Mouse (Mus musculus): ENCODE measurements around the gene Gm609.
"Not testable (repeated sequence)": the region's sequence is repeated elsewhere in the genome, so short reads cannot be mapped to it uniquely, and the experiment has no call there.

The Gm609 gene

GRCm38 (mm10) chr16:45492927-45493326, at the start of gene Gm609:
Gene Gm609, minus strand, starts transcription at chr16:45492969.
- DNase-seq (ENCODE audit: low spot score) = no peak

GRCm38 (mm10) chr16:45542108-45542507, 49.3 kb upstream of the Gm609 start:
- DNase-seq (ENCODE audit: low spot score) = no peak

- not testable (repeated sequence) for DNase-seq (ENCODE audit: low spot score)
These were observed 45.6 kb upstream of the Gm609 start for GRCm38 (mm10) chr16:45538342-45538741.

GRCm38 (mm10) chr16:45535009-45535408, 42.2 kb upstream of the Gm609 start, which contains the start of gene Slc9c1:
Gene Slc9c1, plus strand, starts transcription at chr16:45535309.
- no peak for DNase-seq (ENCODE audit: low spot score)

- no peak for DNase-seq (ENCODE audit: low spot score)
These were observed 39.2 kb upstream of the Gm609 start, which contains the start of gene Gm17783 for GRCm38 (mm10) chr16:45531950-45532349. Gene Gm17783, minus strand, starts transcription at chr16:45532050.

GRCm38 (mm10) chr16:45525551-45525950, 32.8 kb upstream of the Gm609 start:
- DNase-seq (ENCODE audit: low spot score) = no peak

GRCm38 (mm10) chr16:45495326-45495725, 2.6 kb upstream of the Gm609 start:
- no peak for DNase-seq (ENCODE audit: low spot score)

- DNase-seq (ENCODE audit: low spot score) = no peak
These were observed 15.8 kb downstream of the Gm609 start for GRCm38 (mm10) chr16:45476991-45477390.

- not testable (repeated sequence) for DNase-seq (ENCODE audit: low spot score)
These were observed 20.9 kb downstream of the Gm609 start for GRCm38 (mm10) chr16:45471836-45472235.

- no peak for DNase-seq (ENCODE audit: low spot score)
These were observed 38.0 kb downstream of the Gm609 start for GRCm38 (mm10) chr16:45454762-45455161.

GRCm38 (mm10) chr16:45437230-45437739, 55.5 kb downstream of the Gm609 start:
- DNase-seq (ENCODE audit: low spot score) = no peak

- no peak for DNase-seq (ENCODE audit: low spot score)
These were observed 57.2 kb downstream of the Gm609 start for GRCm38 (mm10) chr16:45435591-45435990.

- no peak for DNase-seq (ENCODE audit: low spot score)
These were observed 65.1 kb downstream of the Gm609 start for GRCm38 (mm10) chr16:45427651-45428050.

- no peak for DNase-seq (ENCODE audit: low spot score)
These were observed 79.3 kb downstream of the Gm609 start for GRCm38 (mm10) chr16:45413497-45413896.

- not testable (repeated sequence) for DNase-seq (ENCODE audit: low spot score)
These were observed 83.7 kb downstream of the Gm609 start for GRCm38 (mm10) chr16:45409064-45409446.

- DNase-seq (ENCODE audit: low spot score) = no peak
These were observed 84.2 kb downstream of the Gm609 start, which contains the start of gene Cd200 for GRCm38 (mm10) chr16:45408425-45409063. Gene Cd200, minus strand, starts transcription at chr16:45409053.

- DNase-seq (ENCODE audit: low spot score) = no peak
These were observed 84.9 kb downstream of the Gm609 start for GRCm38 (mm10) chr16:45407645-45408400.

GRCm38 (mm10) chr16:45407091-45407490, 85.7 kb downstream of the Gm609 start:
- DNase-seq (ENCODE audit: low spot score) = no peak

GRCm38 (mm10) chr16:45402951-45403350, 89.8 kb downstream of the Gm609 start:
- no peak for DNase-seq (ENCODE audit: low spot score)

GRCm38 (mm10) chr16:45402036-45402435, 90.7 kb downstream of the Gm609 start:
- no peak for DNase-seq (ENCODE audit: low spot score)

GRCm38 (mm10) chr16:45399947-45400555, 92.7 kb downstream of the Gm609 start:
- no peak for DNase-seq (ENCODE audit: low spot score)

- DNase-seq (ENCODE audit: low spot score) = no peak
These were observed 93.4 kb downstream of the Gm609 start for GRCm38 (mm10) chr16:45399411-45399810.

GRCm38 (mm10) chr16:45397440-45397839, 95.3 kb downstream of the Gm609 start:
- DNase-seq (ENCODE audit: low spot score) = no peak
